Mouse (Mus musculus) adrenal gland, postnatal 10 days (tissue): Measurements from ENCODE around the gene Irx5. TPM values are rescaled to one million over a fixed set of nuclear protein-coding genes. Genes with fewer than 3 reads are reported as not detected.

Experiments
- DNase-seq: peaks from one replicate; pipeline ENCODE4 v3.0.0; 2021; ENCODE audit warnings: mixed read lengths
- total RNA-seq, 2 experiments: library from RNA; stranded (reverse); gene quantifications; 2 replicates each; pipeline ENCODE4 v1.2.3; 2021

Irx5 gene
- total RNA-seq, 2 experiments from 2014 or later, result 1.7 to 1.9 TPM

- DNase-seq, result peak; percentile 7
These were observed 2.8 kb downstream of the Irx5 start for GRCm38 (mm10) chr8:92360083-92360861.

GRCm38 (mm10) chr8:92361546-92362351 lies 4.3 kb downstream of the Irx5 start:
- DNase-seq, result peak; percentile 22

GRCm38 (mm10) chr8:92362396-92363115 lies 5.1 kb downstream of the Irx5 start:
- no peak for DNase-seq

- DNase-seq, result peak; percentile 9
These were observed 6.1 kb downstream of the Irx5 start for GRCm38 (mm10) chr8:92363217-92364147.

GRCm38 (mm10) chr8:92364148-92364775 lies 6.8 kb downstream of the Irx5 start:
- DNase-seq, result peak; percentile 54

- no peak for DNase-seq
These were observed 7.4 kb downstream of the Irx5 start for GRCm38 (mm10) chr8:92364776-92365240.

- peak; percentile 15 for DNase-seq
These were observed 8.0 kb downstream of the Irx5 start for GRCm38 (mm10) chr8:92365241-92365943.

- no peak for DNase-seq
These were observed 8.7 kb downstream of the Irx5 start for GRCm38 (mm10) chr8:92365944-92366735.

GRCm38 (mm10) chr8:92366736-92367267 lies 9.4 kb downstream of the Irx5 start:
- peak; percentile 22 for DNase-seq

- DNase-seq, result no peak
These were observed 22.1 kb downstream of the Irx5 start for GRCm38 (mm10) chr8:92379524-92379923.

GRCm38 (mm10) chr8:92380571-92380970 lies 23.1 kb downstream of the Irx5 start:
- peak; percentile 21 for DNase-seq

- DNase-seq, result no peak
These were observed 30.5 kb downstream of the Irx5 start for GRCm38 (mm10) chr8:92387893-92388292.

- no peak for DNase-seq
These were observed 46.8 kb downstream of the Irx5 start for GRCm38 (mm10) chr8:92404218-92404617.

GRCm38 (mm10) chr8:92408092-92408491 lies 50.7 kb downstream of the Irx5 start:
- no peak for DNase-seq

GRCm38 (mm10) chr8:92413583-92413982 lies 56.2 kb downstream of the Irx5 start:
- DNase-seq, result no peak

- no peak for DNase-seq
These were observed 63.2 kb downstream of the Irx5 start for GRCm38 (mm10) chr8:92420666-92421065.
